Mouse (Mus musculus) heart, postnatal 0 days (tissue): ENCODE data around the gene Tmem116.

Experiments
- CTCF ChIP-seq: IDR thresholded peaks from 2 replicates; pipeline ENCODE4 v1.5.1; 2016; ENCODE audit warnings: antibody characterized with exemption, control low read depth, low read depth
- EP300 ChIP-seq: IDR thresholded peaks from 2 replicates; pipeline ENCODE4 v1.6.1; 2016; ENCODE audit warnings: antibody characterized with exemption, low read depth

GRCm38 (mm10) chr5:121462171-121462502, 10.4 kb downstream of the Tmem116 start:
- TF ChIP-seq CTCF (no peak), EP300 (no peak)
